Mouse (Mus musculus): ENCODE data around the gene Gmds.

Gene Gmds

DNA sequence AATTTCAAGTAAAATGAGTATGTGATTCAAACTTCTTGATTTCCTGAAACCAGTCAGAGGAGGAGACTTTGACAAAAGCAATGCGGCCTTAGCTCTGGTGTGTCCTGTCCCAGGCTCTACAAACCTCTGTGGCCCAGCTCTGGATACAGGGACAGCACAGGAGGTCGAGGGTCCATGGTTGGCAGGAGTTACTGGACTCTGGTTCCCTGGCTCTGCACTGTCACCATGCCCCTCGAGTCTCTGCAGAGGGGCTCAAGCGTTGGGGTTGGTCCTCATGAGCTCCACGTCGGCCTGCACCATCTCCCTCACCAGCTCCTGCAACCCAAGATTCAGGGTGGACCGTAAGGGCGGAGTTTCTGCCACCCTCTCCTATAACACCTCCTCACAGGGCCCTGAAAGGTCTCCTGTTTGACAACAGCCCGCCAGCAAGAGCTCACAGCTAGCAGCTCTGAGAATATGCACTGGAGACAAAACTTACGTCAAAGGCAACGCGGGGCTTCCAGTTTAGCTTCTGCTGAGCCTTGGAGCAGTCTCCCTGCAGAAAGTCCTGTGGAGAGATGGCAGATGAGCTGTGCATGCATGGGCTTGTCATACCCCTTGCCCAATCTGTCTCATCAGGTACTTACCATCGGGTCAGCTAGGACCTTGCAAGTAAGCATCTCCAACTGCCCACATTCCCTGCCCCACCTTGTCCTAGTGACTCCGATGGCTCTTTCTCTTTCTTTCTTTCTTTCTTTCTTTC lies 518.7 kb downstream of the Gmds start:
- no peak for DNase-seq (ENCODE audit: low read depth in 1 of 2, low spot score in 2 of 2)

DNA sequence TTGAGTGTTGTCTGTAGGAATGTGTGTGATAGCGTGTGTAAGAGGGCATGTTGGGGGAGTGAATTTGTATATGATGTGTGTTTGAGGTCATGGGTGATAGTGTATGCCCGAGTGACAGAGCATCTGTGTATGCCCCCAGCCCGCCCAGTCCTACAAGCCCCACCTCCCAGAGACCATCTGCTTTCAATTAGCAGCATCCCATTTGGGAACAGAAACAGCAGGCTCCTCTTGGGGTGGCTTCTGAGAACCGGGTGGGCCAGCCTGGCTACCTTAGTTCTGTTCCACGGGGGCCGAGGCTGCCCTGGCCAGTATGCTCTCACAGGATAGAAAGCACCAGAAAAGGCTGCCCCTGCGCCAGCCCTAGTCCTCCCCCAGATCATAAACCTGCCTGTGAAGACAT lies 520.2 kb downstream of the Gmds start:
- no peak for DNase-seq (ENCODE audit: low read depth in 1 of 2, low spot score in 2 of 2)

DNA sequence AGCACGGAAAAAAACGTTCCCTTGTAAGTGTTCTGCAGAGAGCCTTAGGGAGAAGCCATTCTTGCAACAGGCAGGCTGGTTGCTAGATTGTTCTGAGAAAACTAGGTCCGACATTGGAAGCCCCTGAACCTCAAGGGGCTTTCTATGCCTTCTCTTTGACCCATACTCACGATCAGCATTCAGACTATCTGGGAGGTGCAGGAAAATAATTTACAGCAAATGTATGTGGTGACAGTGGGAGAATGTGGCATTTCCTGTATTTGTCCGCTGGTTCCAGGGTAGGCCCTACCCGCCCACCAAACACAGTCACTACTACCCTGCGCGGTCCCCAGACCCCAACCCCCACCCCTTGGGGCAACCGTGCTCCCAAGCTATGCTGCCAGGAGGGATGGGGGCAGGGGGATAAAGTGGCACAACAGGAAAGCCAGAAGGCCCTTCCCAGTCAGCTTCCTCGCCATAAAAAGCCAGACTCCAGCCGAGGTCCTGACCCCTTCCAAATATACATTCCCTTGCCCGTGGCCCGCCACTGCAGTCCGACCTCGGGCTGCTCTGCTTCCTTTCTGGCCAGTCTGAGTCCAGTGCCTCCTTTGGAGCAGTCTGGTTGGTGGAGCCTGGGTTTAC lies 523.0 kb downstream of the Gmds start:
- no peak for DNase-seq (ENCODE audit: low read depth in 1 of 2, low spot score in 2 of 2)

DNA sequence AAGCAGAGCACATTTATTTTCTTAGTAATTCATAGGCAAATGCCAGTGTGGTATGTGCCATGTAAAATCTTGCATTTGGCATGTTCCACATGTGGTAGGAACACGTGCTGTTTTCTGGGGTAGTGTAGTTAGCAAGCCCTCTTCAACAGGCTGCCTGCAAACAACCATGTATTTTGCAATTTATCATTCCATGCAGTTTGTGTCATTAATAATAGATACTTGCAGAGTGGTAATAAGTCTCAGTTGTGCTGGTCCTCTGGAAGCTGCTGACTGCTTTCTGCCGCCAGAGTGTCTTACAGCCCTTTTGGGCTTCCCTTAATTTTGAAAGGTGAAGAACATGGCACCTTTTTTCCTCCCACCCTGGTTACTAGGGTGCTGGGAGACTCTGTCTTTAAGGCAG lies 525.8 kb downstream of the Gmds start:
- DNase-seq (ENCODE audit: low read depth in 1 of 2, low spot score in 2 of 2): no peak

DNA sequence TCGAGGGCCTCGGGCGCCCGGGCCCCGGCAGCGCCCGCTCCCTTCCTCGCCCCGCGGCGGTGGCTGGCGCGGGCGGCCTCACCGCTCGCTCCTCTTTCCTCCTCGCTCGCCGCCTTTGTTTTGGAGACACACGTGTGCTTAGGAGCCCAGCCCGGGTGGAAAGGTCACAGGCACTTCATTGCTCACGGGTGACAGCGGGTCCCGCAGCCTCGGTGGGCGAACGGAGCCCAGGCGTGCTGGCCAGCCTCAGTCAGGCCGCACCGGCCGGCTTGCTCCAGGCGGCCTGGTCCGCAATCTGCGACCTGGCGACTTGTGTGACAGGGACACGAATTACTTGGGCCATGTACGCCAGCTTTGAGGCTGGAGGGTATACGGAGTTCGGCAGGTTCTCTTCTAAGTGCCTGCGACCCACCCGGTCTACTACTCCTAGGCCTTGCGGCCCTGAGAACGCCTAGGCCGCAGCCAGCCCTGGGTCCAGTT lies 527.0 kb downstream of the Gmds start:
- no peak for DNase-seq (ENCODE audit: low read depth in 1 of 2, low spot score in 2 of 2)

DNA sequence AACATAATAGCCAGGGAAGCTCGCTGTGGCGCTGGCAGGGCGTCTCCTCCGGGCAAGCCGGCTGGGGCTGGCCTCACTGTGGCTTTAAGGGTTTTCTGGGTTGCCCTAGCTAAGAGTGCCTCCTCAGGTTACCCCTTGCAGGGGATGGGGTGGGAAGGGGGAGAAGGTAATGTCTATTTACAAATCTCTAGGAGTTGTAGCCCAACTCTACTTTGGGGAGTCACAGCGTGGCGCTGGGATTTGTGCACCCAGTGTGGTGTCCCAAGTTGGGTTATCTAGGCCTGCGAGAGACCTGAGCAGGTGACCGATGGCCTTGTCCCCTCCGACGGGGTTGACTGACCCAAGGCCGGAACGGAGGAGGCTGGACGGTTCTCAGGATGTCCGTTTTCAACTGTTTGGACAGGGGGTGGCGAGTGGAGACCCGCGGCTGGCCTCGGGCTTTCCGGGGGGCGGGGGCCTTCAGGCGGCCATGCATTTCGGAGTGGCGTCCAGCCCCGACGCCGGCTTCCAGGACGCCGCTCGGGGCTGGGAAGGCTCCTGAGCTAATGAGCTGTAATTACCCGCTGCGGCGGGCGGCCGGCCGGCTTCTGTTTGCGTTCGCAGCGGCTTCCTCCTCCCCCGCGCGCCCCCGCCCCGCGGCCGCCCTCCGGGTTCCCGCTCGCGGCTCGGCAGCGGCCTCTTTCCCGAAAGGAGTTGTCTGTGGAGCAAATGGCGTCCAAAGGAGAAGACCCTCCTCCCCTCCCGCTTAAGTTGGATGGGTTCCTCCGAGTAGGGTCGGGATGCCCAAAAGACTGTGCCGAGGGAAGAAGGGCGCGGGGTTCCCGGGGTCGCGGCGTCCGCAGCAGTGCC lies 527.6 kb downstream of the Gmds start:
- no peak for DNase-seq (ENCODE audit: low read depth in 1 of 2, low spot score in 2 of 2)

DNA sequence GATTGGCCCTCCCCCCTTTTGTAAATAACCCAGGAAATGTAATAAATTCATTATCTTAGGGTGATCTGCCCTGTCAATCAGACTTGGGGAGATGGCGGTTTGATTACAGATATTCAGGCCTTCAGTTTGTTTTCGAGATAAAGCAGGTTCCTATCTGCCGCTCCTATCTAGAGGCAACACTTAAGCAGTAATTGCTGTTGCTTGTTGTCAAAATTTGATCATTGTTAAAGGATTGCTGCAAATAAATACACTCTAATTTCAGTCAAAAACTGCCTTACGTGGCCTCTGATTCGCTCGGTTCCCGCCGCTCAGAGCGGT lies 528.2 kb downstream of the Gmds start:
- no peak for DNase-seq (ENCODE audit: low read depth in 1 of 2, low spot score in 2 of 2)

DNA sequence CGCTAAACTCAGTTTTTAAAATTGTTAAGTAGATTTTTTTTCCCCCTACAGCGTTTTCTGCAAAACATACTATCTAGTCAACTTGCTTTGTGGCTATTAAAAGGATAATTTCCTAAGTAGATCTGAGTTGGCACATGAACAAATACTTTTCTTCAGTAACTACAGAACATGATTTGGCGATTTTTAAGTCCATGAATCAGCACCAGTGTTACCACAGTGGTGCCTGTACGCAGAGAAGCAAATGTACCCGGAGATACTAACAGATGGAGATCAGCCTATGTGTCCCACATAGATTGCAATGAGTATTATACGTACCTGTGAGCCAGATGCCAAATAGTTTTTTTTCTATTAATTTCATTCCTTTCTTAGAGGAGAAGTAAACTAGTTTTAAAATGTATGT lies 528.8 kb downstream of the Gmds start:
- DNase-seq (ENCODE audit: low read depth in 1 of 2, low spot score in 2 of 2): no peak

DNA sequence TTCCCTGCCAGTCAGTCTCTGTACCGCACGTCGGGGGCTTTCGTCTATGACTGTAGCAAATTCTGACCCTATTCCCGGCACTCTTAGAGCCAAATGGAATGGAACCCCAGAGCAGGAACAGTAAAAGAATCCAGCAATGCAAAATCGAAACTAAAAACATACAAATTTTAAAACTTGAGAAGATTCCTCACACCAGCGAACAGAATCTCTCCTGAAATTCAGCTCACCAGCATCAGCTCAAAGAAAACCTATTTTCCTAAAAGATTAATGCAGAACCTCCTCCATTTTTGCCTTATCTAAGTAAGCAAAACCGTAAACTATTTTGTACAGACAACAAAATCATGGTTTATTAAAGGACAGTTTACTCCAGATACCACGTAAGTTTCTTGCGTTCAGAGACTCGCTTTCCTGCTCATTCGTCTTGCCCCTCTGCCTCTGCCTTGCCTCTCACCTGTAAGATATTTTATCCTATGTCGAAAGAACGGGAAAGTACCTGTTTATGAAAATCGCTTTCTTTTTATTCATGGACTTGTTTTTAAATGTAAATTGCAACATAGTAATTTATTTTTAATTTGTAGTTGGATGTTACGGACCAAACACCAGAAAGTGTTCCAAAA lies 529.6 kb downstream of the Gmds start:
- DNase-seq (ENCODE audit: low read depth in 1 of 2, low spot score in 2 of 2): no peak

DNA sequence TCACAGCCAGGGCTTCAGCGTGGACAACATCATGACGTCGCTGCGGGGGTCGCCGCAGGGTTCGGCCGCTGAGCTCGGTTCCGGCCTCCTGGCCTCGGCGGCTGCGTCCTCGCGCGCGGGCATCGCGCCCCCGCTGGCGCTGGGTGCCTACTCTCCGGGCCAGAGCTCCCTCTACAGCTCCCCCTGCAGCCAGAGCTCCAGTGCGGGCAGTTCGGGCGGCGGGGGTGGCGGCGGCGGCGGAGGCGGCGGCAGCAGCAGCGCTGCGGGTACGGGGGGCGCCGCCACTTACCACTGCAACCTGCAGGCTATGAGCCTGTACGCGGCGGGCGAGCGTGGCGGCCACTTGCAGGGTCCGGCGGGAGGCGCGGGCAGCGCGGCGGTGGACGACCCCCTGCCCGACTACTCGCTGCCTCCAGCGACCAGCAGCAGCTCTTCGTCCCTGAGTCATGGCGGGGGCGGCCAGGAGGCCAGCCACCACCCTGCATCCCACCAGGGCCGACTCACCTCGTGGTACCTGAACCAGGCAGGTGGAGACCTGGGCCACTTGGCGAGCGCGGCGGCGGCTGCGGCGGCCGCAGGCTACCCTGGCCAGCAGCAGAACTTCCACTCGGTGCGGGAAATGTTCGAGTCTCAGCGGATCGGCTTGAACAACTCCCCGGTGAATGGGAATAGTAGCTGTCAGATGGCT lies 530.3 kb downstream of the Gmds start:
- no peak for DNase-seq (ENCODE audit: low read depth in 1 of 2, low spot score in 2 of 2)

DNA sequence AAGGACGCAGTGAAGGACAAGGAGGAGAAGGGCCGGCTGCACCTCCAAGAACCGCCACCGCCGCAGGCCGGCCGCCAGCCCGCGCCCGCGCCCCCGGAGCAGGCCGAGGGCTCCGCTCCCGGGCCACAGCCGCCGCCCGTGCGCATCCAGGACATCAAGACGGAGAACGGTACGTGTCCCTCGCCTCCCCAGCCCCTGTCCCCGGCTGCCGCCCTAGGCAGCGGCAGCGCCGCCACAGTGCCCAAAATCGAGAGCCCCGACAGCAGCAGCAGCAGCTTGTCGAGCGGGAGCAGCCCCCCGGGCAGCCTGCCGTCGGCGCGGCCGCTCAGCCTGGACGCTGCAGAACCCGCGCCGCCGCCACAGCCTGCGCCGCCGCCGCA lies 530.8 kb downstream of the Gmds start:
- DNase-seq (ENCODE audit: low read depth in 1 of 2, low spot score in 2 of 2): no peak

DNA sequence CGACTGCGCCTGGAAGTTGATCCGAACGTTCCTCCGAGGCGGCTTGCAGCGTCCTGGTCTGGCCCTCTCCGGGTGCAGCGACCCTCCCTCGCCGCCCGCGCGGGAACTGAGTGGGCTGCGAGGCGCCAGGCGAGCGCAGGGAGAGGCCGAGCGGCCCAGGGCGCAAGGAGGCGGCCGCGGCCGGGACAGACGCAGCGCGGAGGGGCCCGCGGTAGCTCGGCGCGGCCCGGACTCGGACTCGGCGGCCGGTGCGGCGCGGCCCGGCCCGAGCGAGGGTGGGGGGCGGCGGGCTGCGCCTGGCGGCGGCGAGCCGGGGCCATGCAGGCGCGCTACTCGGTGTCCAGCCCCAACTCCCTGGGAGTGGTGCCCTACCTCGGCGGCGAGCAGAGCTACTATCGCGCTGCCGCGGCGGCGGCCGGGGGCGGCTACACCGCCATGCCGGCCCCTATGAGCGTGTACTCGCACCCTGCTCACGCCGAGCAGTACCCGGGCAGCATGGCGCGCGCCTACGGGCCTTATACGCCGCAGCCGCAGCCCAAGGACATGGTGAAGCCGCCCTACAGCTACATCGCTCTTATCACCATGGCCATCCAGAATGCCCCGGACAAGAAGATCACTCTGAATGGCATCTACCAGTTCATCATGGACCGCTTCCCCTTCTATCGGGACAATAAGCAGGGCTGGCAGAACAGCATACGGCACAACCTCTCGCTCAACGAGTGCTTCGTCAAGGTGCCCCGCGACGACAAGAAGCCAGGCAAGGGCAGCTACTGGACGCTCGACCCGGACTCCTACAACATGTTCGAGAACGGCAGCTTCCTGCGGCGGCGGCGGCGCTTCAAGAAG lies 531.4 kb downstream of the Gmds start:
- no peak for DNase-seq (ENCODE audit: low read depth in 1 of 2, low spot score in 2 of 2)

DNA sequence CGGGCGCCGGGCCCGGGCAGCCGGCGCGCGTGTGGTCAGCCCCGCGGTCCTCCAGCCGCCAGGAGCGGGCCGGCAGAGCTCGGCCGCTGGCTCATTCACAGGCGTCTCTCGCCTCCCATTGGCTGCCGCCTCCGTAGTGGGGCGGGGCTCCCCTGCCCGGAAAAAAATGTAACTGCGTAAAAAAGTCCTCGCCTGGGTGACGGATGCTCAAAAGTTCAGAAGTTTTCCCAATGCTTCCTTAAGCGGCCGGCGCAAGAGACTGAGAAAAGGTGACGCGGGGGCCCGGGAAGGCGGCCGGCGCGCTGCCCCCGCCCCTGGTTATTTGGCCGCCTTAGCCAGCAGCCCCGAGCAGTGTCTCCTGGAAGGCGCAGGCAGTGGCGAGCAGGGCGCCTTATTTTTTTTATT lies 532.1 kb downstream of the Gmds start, which contains the start of gene Foxc1:
Gene Foxc1, plus strand, starts transcription at position 206 of the 405 bp plus-strand sequence.
- DNase-seq (ENCODE audit: low read depth in 1 of 2, low spot score in 2 of 2): no peak

DNA sequence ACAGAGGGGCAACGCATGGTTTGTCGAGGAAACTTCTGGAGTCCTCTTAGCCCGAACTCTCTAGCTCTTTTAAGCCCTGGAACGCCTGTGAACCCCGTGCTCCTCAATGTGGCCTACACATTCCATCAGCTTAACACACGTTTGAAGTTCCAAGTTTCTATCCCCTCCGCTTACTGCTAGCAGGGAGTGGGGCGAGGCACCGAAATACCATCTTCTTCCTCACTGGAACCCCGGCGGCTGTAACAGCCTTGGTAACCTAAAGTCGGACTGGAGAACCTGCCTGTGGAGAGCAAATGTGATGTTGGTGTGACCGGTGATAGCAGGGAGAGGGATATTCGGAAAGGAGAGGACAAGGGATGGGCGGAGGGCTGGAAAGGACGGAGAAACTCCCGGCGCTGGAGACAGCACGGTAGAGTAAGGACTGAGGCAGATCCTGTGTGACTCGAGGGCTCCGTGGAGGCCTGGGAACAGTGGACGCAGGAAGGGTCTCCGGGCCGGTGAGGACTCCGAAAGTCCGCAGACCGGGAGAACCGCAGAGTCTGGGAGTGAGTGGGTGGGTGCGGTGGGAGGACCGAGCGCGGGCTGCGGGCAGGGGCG lies 532.6 kb downstream of the Gmds start:
- DNase-seq (ENCODE audit: low read depth in 1 of 2, low spot score in 2 of 2): no peak

DNA sequence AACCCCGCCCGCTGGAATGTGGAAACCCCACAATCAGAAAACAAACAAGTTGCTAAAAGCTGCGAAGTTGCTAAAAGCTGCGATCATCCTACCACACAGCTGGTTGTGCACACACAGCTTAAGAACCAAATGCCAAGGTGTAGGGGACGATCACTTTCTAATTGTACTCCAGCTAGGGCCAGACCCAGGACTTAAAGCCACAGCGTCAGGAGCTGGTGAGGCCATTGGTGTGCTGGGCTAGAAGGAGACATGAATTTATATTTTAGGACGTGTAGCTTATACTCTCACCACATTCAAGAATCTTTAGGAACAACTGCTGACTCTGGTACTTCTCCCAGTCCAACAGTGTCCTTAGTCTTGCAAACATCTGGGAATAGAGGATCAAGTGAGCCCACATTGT lies 534.0 kb downstream of the Gmds start:
- no peak for DNase-seq (ENCODE audit: low read depth in 1 of 2, low spot score in 2 of 2)

DNA sequence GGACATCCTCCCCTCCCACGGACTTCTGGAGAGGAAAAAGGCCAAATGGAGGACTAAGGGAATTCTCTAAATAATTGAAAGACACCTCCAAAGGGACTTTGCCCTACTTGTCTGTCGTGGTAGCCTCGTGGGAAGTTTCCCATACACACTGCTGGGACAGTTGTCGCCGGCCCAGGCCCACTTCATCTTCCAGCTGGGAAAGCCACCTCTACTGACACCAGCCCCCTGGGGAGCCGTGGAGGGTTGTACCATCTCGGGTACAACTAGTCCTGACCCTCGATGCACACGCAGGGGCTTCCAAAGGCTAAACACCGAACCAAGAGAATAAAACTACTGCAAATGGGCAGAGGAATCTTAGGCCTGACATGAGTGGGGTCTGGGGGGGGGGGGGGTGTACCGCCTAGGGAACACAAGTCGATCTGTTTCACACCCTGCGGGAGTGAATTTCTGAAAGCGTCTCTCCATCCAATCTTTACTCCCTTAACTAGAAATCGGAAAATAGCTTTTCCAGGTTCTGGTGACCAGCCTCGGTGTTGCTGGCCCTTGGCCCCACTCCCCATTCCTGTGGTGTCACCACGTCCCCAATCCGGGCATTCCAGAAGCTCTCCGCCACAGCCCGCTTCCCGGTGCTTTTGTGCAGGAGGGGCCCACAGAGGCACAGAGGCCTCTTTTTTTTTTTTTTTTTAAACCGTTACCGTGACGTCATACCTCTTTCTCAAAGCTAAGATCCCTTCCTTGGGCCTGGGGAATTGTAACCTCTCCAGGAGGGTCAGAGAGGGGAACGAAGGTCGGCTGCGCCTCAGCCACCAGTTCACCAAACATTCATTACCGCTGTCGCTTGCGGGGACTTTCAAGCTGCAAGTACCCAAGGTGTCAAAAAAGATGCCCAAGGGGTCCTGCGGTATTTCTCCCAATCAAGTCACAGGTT lies 535.1 kb downstream of the Gmds start:
- no peak for DNase-seq (ENCODE audit: low read depth in 1 of 2, low spot score in 2 of 2)

DNA sequence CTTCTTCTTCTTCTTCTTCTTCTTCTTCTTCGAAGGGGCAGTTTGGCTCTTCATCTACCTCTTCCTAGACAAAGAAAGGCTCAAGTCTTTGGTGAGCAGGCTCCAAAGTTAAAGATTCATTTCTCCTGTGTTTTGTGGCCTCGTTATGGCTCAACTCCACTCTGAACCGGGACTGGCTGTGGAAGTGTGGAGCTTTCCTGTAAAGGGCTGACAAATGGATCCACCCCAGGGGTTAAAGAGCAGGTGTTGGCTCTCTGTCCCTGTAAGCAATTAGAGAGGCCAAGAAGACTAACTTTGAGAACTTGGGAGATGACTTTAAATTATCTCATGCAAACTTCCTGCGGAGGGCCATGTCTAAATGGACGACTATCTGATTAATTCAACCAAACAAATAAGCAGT lies 536.1 kb downstream of the Gmds start:
- DNase-seq (ENCODE audit: low read depth in 1 of 2, low spot score in 2 of 2): no peak

DNA sequence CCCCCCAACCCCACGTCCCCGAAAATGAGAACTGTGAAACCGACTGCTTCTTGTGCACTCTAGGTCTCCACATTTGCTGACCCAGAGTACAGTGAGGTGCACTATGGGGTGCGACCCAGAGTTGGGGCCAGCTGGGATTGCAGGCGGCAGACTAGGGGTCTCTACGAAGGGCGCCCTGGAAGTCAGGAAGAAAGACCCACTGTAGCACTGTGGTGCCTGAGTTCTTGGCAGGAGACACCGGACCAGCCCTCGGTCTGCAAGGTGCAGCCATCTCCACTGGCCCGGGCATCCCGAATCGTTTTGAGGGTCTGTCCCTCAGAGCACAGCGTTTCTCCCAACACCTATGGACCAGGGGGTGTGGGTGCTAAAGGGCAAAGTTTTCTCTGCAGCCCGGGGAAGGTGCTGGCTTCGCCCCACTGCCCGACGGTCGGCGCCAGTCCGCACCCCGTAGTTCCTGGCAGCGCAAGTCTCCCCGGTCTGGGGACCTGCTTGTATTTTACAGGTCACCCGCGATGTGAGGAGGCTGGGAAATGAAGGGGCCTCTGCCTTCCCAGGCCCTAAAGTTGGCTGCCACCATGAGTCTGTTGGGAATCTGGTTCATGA lies 536.7 kb downstream of the Gmds start:
- DNase-seq (ENCODE audit: low read depth in 1 of 2, low spot score in 2 of 2): no peak
